Mouse (Mus musculus) left cerebral cortex, adult 18-20 months (tissue): Measurements from ENCODE around the gene Sergef. TPM values are rescaled to one million over a fixed set of nuclear protein-coding genes. Genes with fewer than 3 reads are reported as not detected.

ENCODE experiments used
- DNase-seq, 2 experiments: peaks; one replicate each; pipeline ENCODE4 v3.0.0; 2021 to 2022; ENCODE audit warnings: low spot score in 2 of 2, mixed read lengths in 1 of 2
- total RNA-seq, 2 experiments: library from RNA; stranded (reverse); gene quantifications; 2 replicates each; pipeline ENCODE4 v1.2.3; 2021

Sergef gene
- total RNA-seq, 2 experiments from 2014 or later: 73.6 to 85.6 TPM

GRCm38 (mm10) chr7:46581358-46581930 is 58.2 kb downstream of the Sergef start:
- DNase-seq: peak in 1 of 2 experiments; percentile 18

- DNase-seq: no peak
Measured at GRCm38 (mm10) chr7:46578091-46578490, 61.5 kb downstream of the Sergef start.

- no peak for DNase-seq
Measured at GRCm38 (mm10) chr7:46575897-46576296, 63.7 kb downstream of the Sergef start.

GRCm38 (mm10) chr7:46572803-46573594 is 66.6 kb downstream of the Sergef start:
- DNase-seq: no peak

GRCm38 (mm10) chr7:46569509-46569908 is 70.1 kb downstream of the Sergef start:
- DNase-seq: peak in 1 of 2 experiments; percentile 35

GRCm38 (mm10) chr7:46566318-46567007 is 73.1 kb downstream of the Sergef start:
- no peak for DNase-seq

GRCm38 (mm10) chr7:46565374-46565773 is 74.2 kb downstream of the Sergef start:
- no peak for DNase-seq

GRCm38 (mm10) chr7:46563801-46564200 is 75.8 kb downstream of the Sergef start:
- no peak for DNase-seq

GRCm38 (mm10) chr7:46560061-46560460 is 79.5 kb downstream of the Sergef start:
- no peak for DNase-seq

- DNase-seq: no peak
Measured at GRCm38 (mm10) chr7:46559643-46560042, 80.0 kb downstream of the Sergef start.

- no peak for DNase-seq
Measured at GRCm38 (mm10) chr7:46559006-46559405, 80.6 kb downstream of the Sergef start.

GRCm38 (mm10) chr7:46557996-46558395 is 81.6 kb downstream of the Sergef start:
- no peak for DNase-seq

GRCm38 (mm10) chr7:46557387-46557786 is 82.2 kb downstream of the Sergef start:
- DNase-seq: no peak

- no peak for DNase-seq
Measured at GRCm38 (mm10) chr7:46556358-46557118, 83.1 kb downstream of the Sergef start.

GRCm38 (mm10) chr7:46555731-46556130 is 83.9 kb downstream of the Sergef start:
- DNase-seq: no peak

GRCm38 (mm10) chr7:46554855-46555254 is 84.8 kb downstream of the Sergef start:
- no peak for DNase-seq

- no peak for DNase-seq
Measured at GRCm38 (mm10) chr7:46554003-46554402, 85.6 kb downstream of the Sergef start.

GRCm38 (mm10) chr7:46551935-46552752 is 87.5 kb downstream of the Sergef start:
- no peak for DNase-seq

- DNase-seq: no peak
Measured at GRCm38 (mm10) chr7:46551173-46551572, 88.4 kb downstream of the Sergef start.

GRCm38 (mm10) chr7:46548124-46548523 is 91.5 kb downstream of the Sergef start:
- DNase-seq: no peak
